Mouse (Mus musculus) c-Kit-positive CD71-positive TER-119-negative erythroid progenitor cells, embryonic 14.5 days (primary cell): ENCODE measurements around the gene Acta2.

Source experiments
- DNase-seq: peaks from one replicate; pipeline ENCODE4 v3.0.0-alpha.2; 2013; ENCODE audit warnings: low read depth

Gene Acta2

GRCm38 (mm10) chr19:34192008-34192963, 63.1 kb downstream of the Acta2 start, which contains the start of gene Stambpl1:
Gene Stambpl1 (plus strand): TSS chr19:34192229.
- peak; percentile 15 for DNase-seq

GRCm38 (mm10) chr19:34191645-34192007, 63.8 kb downstream of the Acta2 start:
- DNase-seq, result no peak
